Mouse (Mus musculus) neural tube, embryonic 15.5 days (tissue): ENCODE measurements around the gene Vgll4. TPM values are rescaled to one million over a fixed set of nuclear protein-coding genes. Genes with fewer than 3 reads are reported as not detected.
"Not testable (repeated sequence)": the region's sequence is repeated elsewhere in the genome, so short reads cannot be mapped to it uniquely, and the experiment has no call there.

Source experiments
- ATAC-seq: fragments of 200-750 bp; cut with Nextera tagmentation; 2 replicates; pipeline ENCODE4 v1.8.0; 2017; ENCODE audit warnings: mild to moderate bottlenecking, moderate TSS enrichment, moderate library complexity; ENCODE audit not compliant: low FRiP score
- H3K27ac ChIP-seq: fragments of 300-500 bp; sonication (generic); replicated peaks from 2 replicates; pipeline ENCODE4 v1.5.1; 2015; ENCODE audit warnings: mild to moderate bottlenecking, inconsistent platforms
- H3K27me3 ChIP-seq: fragments of 300-500 bp; sonication (generic); replicated peaks from 2 replicates; pipeline ENCODE4 v1.6.1; 2015; ENCODE audit warnings: inconsistent platforms
- H3K36me3 ChIP-seq: fragments of 300-500 bp; sonication (generic); 2 replicates; pipeline ENCODE4 v1.6.1; 2015; ENCODE audit warnings: inconsistent platforms
- H3K4me1 ChIP-seq: fragments of 300-500 bp; sonication (generic); 2 replicates; pipeline ENCODE4 v1.6.1; 2015; ENCODE audit warnings: inconsistent platforms
- H3K4me2 ChIP-seq: fragments of 300-500 bp; sonication (generic); 2 replicates; pipeline ENCODE4 v1.6.1; 2015; ENCODE audit warnings: inconsistent platforms, mild to moderate bottlenecking, moderate library complexity
- H3K4me3 ChIP-seq: fragments of 300-500 bp; sonication (generic); replicated peaks from 2 replicates; pipeline ENCODE4 v1.5.1; 2015; ENCODE audit warnings: mild to moderate bottlenecking, inconsistent platforms
- H3K9ac ChIP-seq: fragments of 300-500 bp; sonication (generic); replicated peaks from 2 replicates; pipeline ENCODE4 v1.6.1; 2015; ENCODE audit warnings: mild to moderate bottlenecking, inconsistent platforms
- H3K9me3 ChIP-seq: fragments of 300-500 bp; sonication (generic); replicated peaks from 2 replicates; pipeline ENCODE4 v1.6.1; 2016; ENCODE audit warnings: inconsistent platforms
- WGBS: fragments of 180-500 bp; shearing (Covaris S2); methylation state at CpG from one replicate; pipeline ENCODE4 v1.1.7; 2015; ENCODE audit warnings: mixed read lengths; 5-methylcytosine and 5-hydroxymethylcytosine counted together
- polyA plus RNA-seq: library from polyadenylated mRNA; unstranded; fragments of >200 nt; fragmentation: Nextera tagmentation; extraction: Ambion mirVana; gene quantifications from 2 replicates; pipeline ENCODE4 v1.2.1, GENCODE M21; 2015

The Vgll4 gene
- polyA plus RNA-seq, 1 experiment from 2014 or later, result 51.4 TPM

DNA sequence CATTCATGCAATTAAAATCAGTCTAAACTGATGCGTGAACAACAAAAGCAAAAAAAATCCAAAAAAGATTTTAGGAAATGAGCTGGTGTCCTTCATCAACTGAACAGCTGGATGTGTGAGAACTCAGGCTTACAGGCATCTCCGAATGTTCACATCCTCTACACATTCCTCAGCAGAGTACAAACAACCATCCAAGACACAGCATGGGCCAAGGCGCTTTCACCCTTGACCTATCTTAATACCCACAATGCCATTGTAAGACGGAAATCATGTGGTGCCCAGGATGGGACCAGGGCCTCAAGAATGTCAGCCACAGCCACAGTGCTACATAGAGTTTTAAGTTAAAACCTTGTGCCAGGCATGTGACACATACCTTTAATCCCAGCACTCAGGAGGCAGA lies 44.6 kb downstream of the Vgll4 start:
- H3K36me3 ChIP-seq, result no peaks in the 10 kb centered on the region

DNA sequence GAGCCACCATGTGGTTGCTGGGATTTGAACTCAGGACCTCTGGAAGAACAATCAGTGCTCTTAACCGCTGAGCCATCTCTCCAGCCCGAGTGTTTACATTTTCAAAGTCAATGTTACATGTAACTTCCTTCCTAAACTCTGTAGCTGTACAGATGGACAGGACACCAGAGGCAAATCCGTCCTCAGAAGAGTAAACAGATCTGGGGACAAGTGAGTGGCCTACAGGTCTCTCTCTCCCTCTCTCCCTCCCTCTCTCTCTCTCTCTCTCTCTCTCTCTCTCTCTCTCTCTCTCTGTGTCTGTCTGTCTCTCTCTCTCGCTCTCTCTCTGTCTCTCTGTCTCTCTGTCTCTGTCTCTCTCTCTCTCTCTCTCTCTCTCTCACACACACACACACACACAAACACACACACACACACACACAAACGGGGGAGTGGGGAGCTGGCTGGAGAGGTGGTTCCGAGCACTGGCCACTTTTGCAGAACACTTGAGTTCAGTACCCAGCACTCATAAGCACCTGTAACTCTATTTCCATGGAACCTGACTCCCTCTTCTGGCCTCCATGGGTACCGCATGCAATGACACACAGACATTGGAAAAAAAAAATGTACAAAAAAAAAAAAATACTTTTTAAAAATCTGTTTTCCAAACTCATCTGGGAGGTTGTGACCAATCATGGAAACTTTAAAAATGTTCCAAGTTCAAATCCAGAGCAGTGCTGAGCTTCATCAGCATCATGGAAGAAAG lies 47.3 kb downstream of the Vgll4 start:
- not testable (repeated sequence) for H3K36me3 ChIP-seq, ATAC-seq, H3K27ac ChIP-seq, H3K9ac ChIP-seq, H3K9me3 ChIP-seq, H3K4me2 ChIP-seq, H3K27me3 ChIP-seq, H3K4me3 ChIP-seq
- WGBS, result 84% methylated on average over 7 of the region's 7 CpGs
- H3K4me1 ChIP-seq, result peaks cover 40% of the 10 kb centered on the region

More for the DNA sequence above, 44.6 kb downstream of the Vgll4 start:
- Histone ChIP-seq H3K4me2 (no peak overlapping the region), H3K9me3 (no peaks in the 10 kb centered on the region), H3K27me3 (no peaks in the 10 kb centered on the region), H3K9ac (no peak overlapping the region), H3K4me1 (peaks cover 25% of the 10 kb centered on the region), H3K27ac (no peak overlapping the region), H3K4me3 (no peak overlapping the region)
- ATAC-seq, result no peak
- WGBS, result 93% methylated on average over 4 of the region's 4 CpGs

DNA sequence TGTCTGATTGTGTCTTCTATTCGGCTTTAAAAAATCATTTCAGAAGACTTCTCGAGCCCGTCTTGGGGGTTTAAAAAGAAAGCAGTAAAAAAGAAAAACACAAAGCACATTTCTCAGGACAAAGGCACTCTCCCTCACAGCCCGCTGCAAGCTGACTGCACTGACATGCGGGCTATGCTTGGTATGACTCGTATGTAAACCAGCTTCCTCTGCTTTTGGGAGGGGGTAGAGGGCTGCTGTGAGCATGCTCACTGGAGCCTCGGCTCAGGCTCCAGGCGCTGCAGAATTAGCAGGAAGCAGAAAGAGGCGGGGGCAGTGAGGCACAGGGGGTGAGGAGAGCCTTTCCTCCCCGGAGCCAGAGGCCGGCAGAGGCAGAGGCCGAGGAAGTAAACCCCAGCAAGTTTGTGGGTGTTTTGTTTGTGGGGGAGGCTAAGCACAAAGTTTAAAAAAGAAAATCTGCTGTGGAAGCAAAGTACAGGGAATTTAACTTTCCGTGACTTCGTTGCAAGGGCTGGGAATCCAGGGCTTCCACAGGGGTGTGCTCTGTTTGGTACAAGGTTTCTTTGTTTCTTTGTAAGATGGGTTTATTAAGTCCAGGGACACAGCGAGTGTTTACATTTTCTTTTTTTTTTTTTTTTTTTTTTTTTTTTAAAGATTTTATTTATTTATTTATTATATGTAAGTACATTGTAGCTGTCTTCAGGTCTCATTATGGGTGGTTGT lies 48.0 kb downstream of the Vgll4 start:
- Histone ChIP-seq H3K4me3 (peak overlapping the region; percentile 45), H3K4me2 (peak overlapping the region; percentile 60), H3K9me3 (no peaks in the 10 kb centered on the region), H3K36me3 (no peaks in the 10 kb centered on the region), H3K9ac (peak overlapping the region; percentile 42), H3K4me1 (peaks cover 48% of the 10 kb centered on the region), H3K27ac (peak overlapping the region; percentile 70), H3K27me3 (no peaks in the 10 kb centered on the region)
- WGBS, result 4% methylated on average over 15 of the region's 15 CpGs
- ATAC-seq, result peak; percentile 84

GRCm38 (mm10) chr6:114920523-114921445 lies 49.0 kb downstream of the Vgll4 start:
- H3K36me3 ChIP-seq, result no peaks in the 10 kb centered on the region
- no peaks in the 10 kb centered on the region for H3K27me3 ChIP-seq
- no peak for ATAC-seq
- peaks cover 58% of the 10 kb centered on the region for H3K4me1 ChIP-seq
- peak overlapping the region; percentile 45 for H3K4me3 ChIP-seq
- WGBS, result 4% methylated on average over 17 of the region's 17 CpGs
- H3K9me3 ChIP-seq, result no peaks in the 10 kb centered on the region
- peak overlapping the region; percentile 70 for H3K27ac ChIP-seq
- peak overlapping the region; percentile 42 for H3K9ac ChIP-seq
- peak overlapping the region; percentile 60 for H3K4me2 ChIP-seq

GRCm38 (mm10) chr6:114919670-114920313 lies 50.0 kb downstream of the Vgll4 start:
- H3K27ac ChIP-seq, result peak overlapping the region; percentile 70; the same call in 1 of the 2 replicates
- H3K4me2 ChIP-seq, result peak overlapping the region; percentile 60

DNA sequence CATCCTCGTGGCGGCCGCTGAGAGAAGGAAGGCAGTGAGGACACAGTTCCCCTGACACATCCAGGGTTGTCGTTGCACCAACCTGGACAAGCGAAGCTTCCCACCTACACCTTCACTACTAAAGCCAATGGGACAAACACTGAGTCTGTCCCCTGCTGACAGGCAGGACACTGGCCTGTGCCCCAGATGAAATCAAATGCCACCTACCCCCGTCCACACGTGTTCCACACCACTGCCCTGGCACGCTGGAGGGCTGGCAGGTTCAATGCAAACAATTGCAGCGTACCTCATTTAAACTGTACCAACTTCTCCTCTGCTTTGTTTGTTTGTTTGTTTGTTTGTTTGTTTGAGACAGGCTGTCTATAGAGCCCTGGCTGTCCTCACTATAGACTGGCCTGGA lies 50.8 kb downstream of the Vgll4 start:
- WGBS, result 81% methylated on average over 9 of the region's 9 CpGs
- Histone ChIP-seq H3K9me3 (no peaks in the 10 kb centered on the region), H3K36me3 (no peaks in the 10 kb centered on the region), H3K27ac (no peak overlapping the region), H3K4me3 (peak overlapping the region; percentile 45), H3K9ac (no peak overlapping the region), H3K4me1 (peaks cover 76% of the 10 kb centered on the region), H3K27me3 (no peaks in the 10 kb centered on the region), H3K4me2 (peak overlapping the region; percentile 60)
- ATAC-seq, result no peak

More at GRCm38 (mm10) chr6:114919670-114920313, 50.0 kb downstream of the Vgll4 start:
- Histone ChIP-seq H3K9ac (peak overlapping the region; percentile 42), H3K4me1 (peaks cover 68% of the 10 kb centered on the region), H3K9me3 (no peaks in the 10 kb centered on the region), H3K36me3 (no peaks in the 10 kb centered on the region), H3K4me3 (peak overlapping the region; percentile 45), H3K27me3 (no peaks in the 10 kb centered on the region)
- no peak for ATAC-seq
- 27% methylated on average over 9 of the region's 9 CpGs for WGBS

- 68% methylated on average over 14 of the region's 14 CpGs for WGBS
- H3K4me3 ChIP-seq, result peak overlapping the region; percentile 45; the same call in 1 of the 2 replicates
- ATAC-seq, result no peak
- no peaks in the 10 kb centered on the region for H3K36me3 ChIP-seq
- H3K9ac ChIP-seq, result no peak overlapping the region
- H3K27ac ChIP-seq, result peak overlapping the region; percentile 65
- peak overlapping the region; percentile 60 for H3K4me2 ChIP-seq
- H3K27me3 ChIP-seq, result no peaks in the 10 kb centered on the region
- H3K4me1 ChIP-seq, result peaks cover 86% of the 10 kb centered on the region
- H3K9me3 ChIP-seq, result no peaks in the 10 kb centered on the region
Measured at GRCm38 (mm10) chr6:114917770-114918635, 51.8 kb downstream of the Vgll4 start.

GRCm38 (mm10) chr6:114917129-114917528 lies 52.7 kb downstream of the Vgll4 start:
- Histone ChIP-seq H3K27me3 (no peaks in the 10 kb centered on the region), H3K4me2 (peak overlapping the region; percentile 60), H3K9me3 (no peaks in the 10 kb centered on the region), H3K27ac (peak overlapping the region; percentile 65; the same call in 1 of the 2 replicates), H3K9ac (no peak overlapping the region), H3K4me1 (peaks cover 86% of the 10 kb centered on the region), H3K36me3 (no peaks in the 10 kb centered on the region), H3K4me3 (no peak overlapping the region; the same call in 1 of the 2 replicates)
- WGBS, result 29% methylated on average over 11 of the region's 11 CpGs
- no peak for ATAC-seq

DNA sequence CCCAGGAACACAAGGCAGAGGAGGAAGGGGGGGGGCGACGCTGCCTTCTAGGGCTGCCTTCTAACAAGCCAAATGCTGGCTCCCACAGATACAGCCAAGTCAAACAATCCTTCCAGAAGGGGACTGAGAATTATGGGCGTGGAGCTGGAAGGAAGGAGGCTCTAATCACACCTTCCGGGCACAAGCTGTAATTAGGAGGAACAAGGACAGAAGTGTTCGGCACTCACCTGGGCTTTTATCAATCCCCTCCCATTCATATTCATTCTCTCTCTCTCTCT lies 53.1 kb downstream of the Vgll4 start:
- Histone ChIP-seq H3K4me2 (peak overlapping the region; percentile 60), H3K36me3 (no peaks in the 10 kb centered on the region), H3K27me3 (no peaks in the 10 kb centered on the region), H3K9ac (no peak overlapping the region), H3K4me1 (peaks cover 86% of the 10 kb centered on the region), H3K9me3 (no peaks in the 10 kb centered on the region), H3K27ac (0 out of 2 replicates have a peak overlapping the region, but pooled peaks have one; percentile 49), H3K4me3 (peak overlapping the region; percentile 6; the same call in 1 of the 2 replicates)
- 0 out of 2 replicates have a peak, but pooled peaks have one; percentile 19 for ATAC-seq
- 13% methylated on average over 5 of the region's 5 CpGs for WGBS
